Mouse (Mus musculus): ENCODE measurements around the gene Taf8. TPM values are rescaled to one million over a fixed set of nuclear protein-coding genes. Genes with fewer than 3 reads are reported as not detected.
A peak's percentile ranks its signal among the peaks of the same experiment; 100 is the strongest.

Gene Taf8
- polyA plus RNA-seq, 1 experiment from 2014 or later: 22.0 TPM

- Histone ChIP-seq H3K36me3 (replicated peaks) (no peaks in the 10 kb centered on the region), H3K4me2 (no peak overlapping the region), H3K4me3 (no peak overlapping the region), H3K27ac (no peak overlapping the region), H3K4me1 (peaks cover 6% of the 10 kb centered on the region; the same call in 1 of the 2 replicates), H3K9ac (no peak overlapping the region), H3K27me3 (replicated peaks) (no peaks in the 10 kb centered on the region), H3K9me3 (no peaks in the 10 kb centered on the region)
- no peak for ATAC-seq (replicated peaks)
- 54% methylated on average over 8 of the region's 8 CpGs for WGBS
Observed at GRCm38 (mm10) chr17:47528919-47529318, 26.8 kb upstream of the Taf8 start.

- H3K4me2 ChIP-seq: no peak overlapping the region
- H3K27ac ChIP-seq: peak overlapping the region; percentile 40
- H3K4me1 ChIP-seq: peaks cover 12% of the 10 kb centered on the region; the same call in 1 of the 2 replicates
- H3K9me3 ChIP-seq: no peaks in the 10 kb centered on the region
- no peaks in the 10 kb centered on the region for H3K36me3 ChIP-seq (replicated peaks)
- peak; percentile 56; the same call in 1 of the 2 replicates for ATAC-seq (replicated peaks)
- 44% methylated on average over 10 of the region's 10 CpGs for WGBS
- H3K4me3 ChIP-seq: no peak overlapping the region
- no peak overlapping the region for H3K9ac ChIP-seq
- H3K27me3 ChIP-seq (replicated peaks): no peaks in the 10 kb centered on the region
Observed at GRCm38 (mm10) chr17:47527581-47528300, 25.6 kb upstream of the Taf8 start.

- 89% methylated on average over 17 of the region's 17 CpGs for WGBS
Observed at GRCm38 (mm10) chr17:47526856-47527520, 24.9 kb upstream of the Taf8 start.

GRCm38 (mm10) chr17:47524991-47525390 is 22.9 kb upstream of the Taf8 start:
- Histone ChIP-seq H3K36me3 (replicated peaks) (no peaks in the 10 kb centered on the region), H3K9me3 (no peaks in the 10 kb centered on the region), H3K27me3 (replicated peaks) (no peaks in the 10 kb centered on the region), H3K4me2 (no peak overlapping the region), H3K27ac (no peak overlapping the region), H3K4me3 (no peak overlapping the region), H3K4me1 (peaks cover 28% of the 10 kb centered on the region), H3K9ac (no peak overlapping the region)
- ATAC-seq (replicated peaks): no peak
- WGBS: 89% methylated on average over 6 of the region's 6 CpGs

More at GRCm38 (mm10) chr17:47526856-47527520, 24.9 kb upstream of the Taf8 start:
- Histone ChIP-seq H3K4me1 (peaks cover 19% of the 10 kb centered on the region), H3K9ac (no peak overlapping the region), H3K9me3 (no peaks in the 10 kb centered on the region), H3K27me3 (replicated peaks) (no peaks in the 10 kb centered on the region), H3K27ac (peak overlapping the region; percentile 40), H3K36me3 (replicated peaks) (no peaks in the 10 kb centered on the region), H3K4me2 (no peak overlapping the region), H3K4me3 (no peak overlapping the region)
- no peak for ATAC-seq (replicated peaks)

- H3K4me3 ChIP-seq: no peak overlapping the region
- H3K9me3 ChIP-seq: no peaks in the 10 kb centered on the region
- H3K27ac ChIP-seq: no peak overlapping the region
- no peak overlapping the region for H3K9ac ChIP-seq
- no peak for ATAC-seq (replicated peaks)
- H3K27me3 ChIP-seq (replicated peaks): no peaks in the 10 kb centered on the region
- 68% methylated on average over 8 of the region's 8 CpGs for WGBS
- no peaks in the 10 kb centered on the region for H3K36me3 ChIP-seq (replicated peaks)
- H3K4me1 ChIP-seq: peaks cover 28% of the 10 kb centered on the region
- no peak overlapping the region for H3K4me2 ChIP-seq
Observed at GRCm38 (mm10) chr17:47524055-47524454, 22.0 kb upstream of the Taf8 start.

GRCm38 (mm10) chr17:47523211-47523682 is 21.2 kb upstream of the Taf8 start:
- no peaks in the 10 kb centered on the region for H3K9me3 ChIP-seq
- ATAC-seq (replicated peaks): no peak
- H3K9ac ChIP-seq: no peak overlapping the region; the same call in 1 of the 2 replicates
- H3K27ac ChIP-seq: no peak overlapping the region
- 65% methylated on average over 18 of the region's 18 CpGs for WGBS
- no peaks in the 10 kb centered on the region for H3K36me3 ChIP-seq (replicated peaks)
- no peak overlapping the region for H3K4me3 ChIP-seq
- H3K4me1 ChIP-seq: peaks cover 25% of the 10 kb centered on the region
- no peaks in the 10 kb centered on the region for H3K27me3 ChIP-seq (replicated peaks)
- no peak overlapping the region for H3K4me2 ChIP-seq

- peaks cover 22% of the 10 kb centered on the region for H3K4me1 ChIP-seq
- 77% methylated on average over 4 of the region's 4 CpGs for WGBS
- H3K27me3 ChIP-seq (replicated peaks): no peaks in the 10 kb centered on the region
- H3K9ac ChIP-seq: no peak overlapping the region
- H3K36me3 ChIP-seq (replicated peaks): no peaks in the 10 kb centered on the region
- H3K4me3 ChIP-seq: no peak overlapping the region
- ATAC-seq (replicated peaks): no peak
- H3K4me2 ChIP-seq: no peak overlapping the region
- no peaks in the 10 kb centered on the region for H3K9me3 ChIP-seq
- H3K27ac ChIP-seq: peak overlapping the region; percentile 82
Observed at GRCm38 (mm10) chr17:47522536-47522935, 20.4 kb upstream of the Taf8 start.

GRCm38 (mm10) chr17:47521551-47522258 is 19.6 kb upstream of the Taf8 start:
- WGBS: 1% methylated on average over 17 of the region's 17 CpGs
- H3K4me1 ChIP-seq: peaks cover 22% of the 10 kb centered on the region
- peak overlapping the region; percentile 27; the same call in 1 of the 2 replicates for H3K9ac ChIP-seq
- H3K27ac ChIP-seq: peak overlapping the region; percentile 82
- H3K36me3 ChIP-seq (replicated peaks): no peaks in the 10 kb centered on the region
- H3K9me3 ChIP-seq: no peaks in the 10 kb centered on the region
- H3K27me3 ChIP-seq (replicated peaks): no peaks in the 10 kb centered on the region
- ATAC-seq (replicated peaks): peak; percentile 91
- peak overlapping the region; percentile 10; the same call in 1 of the 2 replicates for H3K4me3 ChIP-seq
- peak overlapping the region; percentile 43 for H3K4me2 ChIP-seq

GRCm38 (mm10) chr17:47518205-47518604 is 16.1 kb upstream of the Taf8 start:
- Histone ChIP-seq H3K36me3 (replicated peaks) (no peaks in the 10 kb centered on the region), H3K4me1 (peaks cover 20% of the 10 kb centered on the region), H3K9ac (no peak overlapping the region), H3K4me3 (no peak overlapping the region), H3K4me2 (no peak overlapping the region), H3K9me3 (no peaks in the 10 kb centered on the region), H3K27me3 (replicated peaks) (no peaks in the 10 kb centered on the region), H3K27ac (peak overlapping the region; percentile 48; the same call in 1 of the 2 replicates)
- 38% methylated on average over 8 of the region's 8 CpGs for WGBS
- no peak for ATAC-seq (replicated peaks)

GRCm38 (mm10) chr17:47516232-47516631 is 14.1 kb upstream of the Taf8 start:
- 97% methylated on average over 3 of the region's 3 CpGs for WGBS
- Histone ChIP-seq H3K4me1 (peaks cover under 1% of the 10 kb centered on the region), H3K36me3 (replicated peaks) (no peaks in the 10 kb centered on the region), H3K4me3 (no peak overlapping the region), H3K9me3 (no peaks in the 10 kb centered on the region), H3K4me2 (no peak overlapping the region), H3K27ac (no peak overlapping the region), H3K27me3 (replicated peaks) (no peaks in the 10 kb centered on the region), H3K9ac (no peak overlapping the region)
- ATAC-seq (replicated peaks): no peak

GRCm38 (mm10) chr17:47515180-47515844 is 13.2 kb upstream of the Taf8 start:
- Histone ChIP-seq H3K36me3 (replicated peaks) (no peaks in the 10 kb centered on the region), H3K4me2 (no peak overlapping the region), H3K4me1 (no peaks in the 10 kb centered on the region; the same call in 1 of the 2 replicates), H3K27ac (no peak overlapping the region), H3K9ac (no peak overlapping the region), H3K9me3 (no peaks in the 10 kb centered on the region), H3K4me3 (no peak overlapping the region), H3K27me3 (replicated peaks) (no peaks in the 10 kb centered on the region)
- WGBS: 79% methylated on average over 7 of the region's 7 CpGs
- ATAC-seq (replicated peaks): no peak
